Mouse (Mus musculus): ENCODE measurements around the gene Nr2c2.
"Not testable (repeated sequence)": the region's sequence is repeated elsewhere in the genome, so short reads cannot be mapped to it uniquely, and the experiment has no call there.

Nr2c2 gene

DNA sequence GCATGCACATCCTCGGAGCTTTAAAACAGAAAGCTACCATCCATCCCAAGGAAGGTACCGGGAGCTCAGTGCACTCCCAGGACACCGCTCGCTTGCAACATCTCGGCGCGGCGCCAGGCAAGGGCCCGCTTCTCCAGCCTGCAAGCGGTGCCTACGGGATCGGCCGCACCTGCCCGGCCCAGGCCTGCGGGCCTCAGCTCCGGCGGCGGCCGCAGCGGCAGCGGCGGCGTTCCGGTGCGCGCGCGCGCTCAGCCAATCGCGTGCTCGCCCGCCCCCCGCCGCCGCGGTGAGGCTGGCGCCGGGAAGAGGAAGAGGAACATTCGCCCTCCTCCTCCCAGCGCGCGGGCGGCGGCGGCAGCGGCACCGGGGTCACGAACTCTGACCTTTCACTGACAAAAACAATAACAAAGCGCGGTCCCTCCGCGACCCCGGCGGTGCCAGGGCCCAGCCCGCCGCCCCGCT is at the start of gene Nr2c2:
Gene Nr2c2, plus strand, starts transcription at position 261 of the 462 bp plus-strand sequence.
- DNase-seq: peak; percentile 90

DNA sequence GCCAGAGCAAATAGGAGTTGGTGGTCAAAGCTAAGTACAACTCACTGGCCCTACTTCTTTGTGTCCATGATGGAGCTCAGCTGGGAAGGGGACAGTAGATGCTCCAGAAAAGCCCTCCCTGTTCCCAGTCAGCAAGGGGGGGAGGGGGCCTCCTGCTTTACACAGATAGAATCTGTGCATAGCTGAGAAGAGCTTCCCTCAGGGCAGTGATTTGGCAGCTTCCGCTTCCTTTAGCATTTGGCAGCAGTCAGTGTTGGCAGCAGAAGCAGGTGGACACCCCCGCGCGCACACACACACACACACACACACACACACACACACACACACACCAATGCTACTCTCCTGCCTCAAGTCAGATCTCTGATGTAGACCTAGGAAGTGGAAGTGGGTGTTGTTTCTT is 49.1 kb upstream of the Nr2c2 start:
- DNase-seq: peak; percentile 51

DNA sequence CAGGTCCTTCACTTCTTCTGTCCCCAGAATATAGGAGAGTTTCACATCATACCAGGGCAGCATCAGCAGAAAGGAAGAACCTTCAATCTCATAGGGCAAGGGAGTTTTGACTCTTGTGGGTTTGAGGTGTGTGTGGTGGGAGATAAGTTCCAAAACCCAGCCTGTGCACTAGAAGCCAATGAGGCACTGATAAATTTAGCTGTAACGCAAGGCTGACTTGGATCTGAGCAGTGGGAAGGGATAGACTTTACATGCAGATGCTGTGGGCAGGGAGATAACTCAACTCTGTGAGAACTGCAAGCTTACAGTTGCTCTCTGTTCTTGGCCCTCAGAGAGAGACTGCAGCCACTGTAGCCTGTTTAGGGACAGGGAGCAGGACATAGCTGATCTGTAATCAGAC is 48.3 kb upstream of the Nr2c2 start:
- DNase-seq: no peak

DNA sequence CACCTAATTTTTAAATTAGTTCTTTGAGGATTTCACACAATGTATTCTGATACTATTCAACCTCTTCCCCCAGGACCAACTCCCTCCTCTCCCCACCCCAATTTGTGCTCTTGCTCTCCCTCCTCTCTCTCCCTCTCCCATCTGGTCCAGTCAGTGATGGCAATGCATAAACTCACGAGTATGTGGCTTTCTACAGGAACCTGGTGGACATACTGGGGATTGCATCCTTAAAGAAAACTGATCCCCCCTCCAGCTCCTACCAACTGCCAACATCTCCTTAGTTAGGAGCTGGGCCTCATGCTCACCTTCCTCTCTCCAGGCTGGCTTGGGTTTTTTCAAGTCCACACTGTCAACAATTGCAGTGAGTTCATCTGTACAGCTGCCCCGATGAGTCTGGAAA is 33.4 kb upstream of the Nr2c2 start:
- DNase-seq: no peak

DNA sequence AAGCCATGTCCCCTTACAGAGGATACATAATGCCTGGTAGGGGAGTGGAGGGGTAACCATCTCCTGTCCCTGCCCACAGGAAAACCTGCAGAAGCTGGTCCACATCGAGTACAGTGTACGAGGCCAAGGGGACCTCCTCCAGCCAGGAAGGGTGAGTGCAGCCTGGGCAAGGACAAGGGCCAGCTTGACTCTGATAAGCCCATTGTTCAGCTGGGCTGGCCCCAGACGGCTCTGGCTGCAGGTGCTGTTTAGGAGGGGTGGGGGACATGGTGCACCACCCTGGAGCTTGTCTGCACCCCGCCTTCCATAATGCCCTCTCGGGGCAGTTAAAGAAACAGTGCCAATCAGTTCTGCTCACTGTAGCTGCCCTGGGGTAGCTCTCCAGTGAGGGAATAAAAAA is 29.5 kb upstream of the Nr2c2 start:
- DNase-seq: no peak

DNA sequence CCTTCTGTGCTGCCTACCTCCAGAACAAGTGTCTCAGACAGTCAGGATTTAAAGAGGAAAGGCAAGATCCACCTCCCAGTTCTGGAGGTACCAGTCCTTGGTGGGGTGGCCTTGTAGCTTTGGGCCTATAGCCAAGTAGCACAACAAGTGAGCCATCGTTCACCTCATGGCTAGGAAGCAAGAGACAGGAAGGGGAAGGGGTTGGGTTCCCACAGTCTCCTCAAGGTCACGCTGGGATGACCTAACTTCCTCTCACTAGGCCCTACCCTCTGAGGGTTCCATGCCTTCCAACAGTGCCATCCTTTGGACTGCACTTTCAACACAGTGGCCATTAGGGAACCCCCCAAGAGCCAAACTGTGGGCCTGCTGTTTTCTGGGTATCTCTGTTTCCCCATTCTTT is 27.7 kb upstream of the Nr2c2 start:
- no peak for DNase-seq

DNA sequence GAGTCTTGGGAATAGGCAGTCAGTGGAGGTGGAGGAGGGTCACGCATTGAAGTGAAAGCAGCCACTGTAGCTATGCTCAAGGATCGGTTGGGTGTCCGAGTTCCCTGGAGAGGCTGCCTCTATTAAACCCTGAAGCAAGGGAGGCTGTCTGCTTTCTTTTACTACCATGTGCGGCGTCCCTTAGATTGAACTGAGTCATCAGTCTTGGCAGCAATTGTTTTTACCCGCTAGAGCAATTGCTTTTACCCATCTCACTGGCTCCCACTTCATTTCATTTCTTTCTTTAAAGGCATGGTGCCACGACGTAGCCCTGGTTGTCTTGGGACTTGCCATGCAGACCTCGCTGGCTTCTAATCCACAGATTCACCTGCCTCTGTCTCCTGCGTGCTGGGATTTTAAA is 27.1 kb upstream of the Nr2c2 start:
- DNase-seq: no peak

DNA sequence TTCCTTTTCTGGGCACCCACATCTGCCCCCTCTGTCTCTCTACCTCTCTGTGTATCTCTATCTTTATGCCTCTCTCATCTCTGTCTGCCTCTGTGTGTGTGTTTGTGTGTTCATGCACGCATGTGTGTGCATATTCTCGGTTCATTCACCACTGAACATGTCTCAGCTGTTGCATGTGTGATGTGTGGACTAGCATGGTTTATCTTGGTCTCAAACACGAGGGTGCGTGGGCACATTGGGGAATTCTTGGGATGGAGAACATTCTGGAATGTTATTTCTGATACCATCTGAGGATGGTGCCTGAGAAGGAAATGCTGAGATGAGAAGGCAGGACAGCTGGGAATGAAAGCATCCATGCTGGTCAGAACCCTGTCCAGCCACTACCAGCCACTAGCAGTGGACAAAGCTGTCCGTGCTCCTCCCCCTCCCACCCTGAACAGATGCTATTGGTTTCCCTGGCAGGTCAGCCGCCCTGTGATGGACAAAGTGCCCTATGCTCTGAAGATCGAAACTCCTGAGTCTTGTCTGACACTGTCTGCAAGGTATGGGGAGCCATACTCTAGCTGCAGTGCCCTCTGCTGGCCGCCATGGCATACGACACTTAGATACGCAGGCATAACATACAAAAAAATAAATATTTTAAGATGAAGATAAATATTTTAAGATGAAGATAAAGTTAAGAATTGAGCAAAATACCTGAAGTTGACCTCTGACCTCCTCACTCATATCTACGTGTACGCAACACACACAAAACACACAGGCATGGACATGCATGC is 25.3 kb upstream of the Nr2c2 start:
- DNase-seq: peak; percentile 63

DNA sequence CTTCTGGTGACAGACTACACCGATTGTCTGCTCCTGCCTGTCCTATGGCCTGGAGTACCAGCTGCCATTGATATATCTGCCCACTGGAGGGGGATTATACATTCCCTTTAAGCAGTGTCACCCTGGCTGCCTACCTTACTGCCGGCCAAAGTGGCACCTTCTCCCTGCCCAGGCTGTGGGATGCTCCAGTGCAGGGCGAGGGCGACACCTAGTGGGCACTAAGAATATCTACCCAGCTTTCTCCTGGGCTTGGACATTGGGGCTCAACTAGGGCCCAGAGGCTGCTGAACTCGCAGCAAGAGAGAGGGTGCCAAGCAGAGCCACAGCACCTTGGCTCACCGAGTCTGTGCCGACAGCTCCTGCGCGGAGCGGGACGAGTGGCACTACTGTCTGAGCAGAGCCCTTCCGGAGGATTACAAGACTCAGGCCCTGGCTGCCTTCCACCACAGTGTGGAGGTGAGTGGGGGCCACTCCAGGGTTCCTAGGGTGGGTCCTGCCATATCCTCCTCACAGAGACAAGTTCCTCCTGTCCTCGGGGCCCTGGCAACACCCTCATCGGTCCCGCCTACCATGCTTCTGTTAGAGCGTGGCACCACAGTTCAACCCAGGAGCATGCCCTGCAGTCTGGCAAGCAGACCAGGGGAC is 23.9 kb upstream of the Nr2c2 start:
- DNase-seq: peak; percentile 82

DNA sequence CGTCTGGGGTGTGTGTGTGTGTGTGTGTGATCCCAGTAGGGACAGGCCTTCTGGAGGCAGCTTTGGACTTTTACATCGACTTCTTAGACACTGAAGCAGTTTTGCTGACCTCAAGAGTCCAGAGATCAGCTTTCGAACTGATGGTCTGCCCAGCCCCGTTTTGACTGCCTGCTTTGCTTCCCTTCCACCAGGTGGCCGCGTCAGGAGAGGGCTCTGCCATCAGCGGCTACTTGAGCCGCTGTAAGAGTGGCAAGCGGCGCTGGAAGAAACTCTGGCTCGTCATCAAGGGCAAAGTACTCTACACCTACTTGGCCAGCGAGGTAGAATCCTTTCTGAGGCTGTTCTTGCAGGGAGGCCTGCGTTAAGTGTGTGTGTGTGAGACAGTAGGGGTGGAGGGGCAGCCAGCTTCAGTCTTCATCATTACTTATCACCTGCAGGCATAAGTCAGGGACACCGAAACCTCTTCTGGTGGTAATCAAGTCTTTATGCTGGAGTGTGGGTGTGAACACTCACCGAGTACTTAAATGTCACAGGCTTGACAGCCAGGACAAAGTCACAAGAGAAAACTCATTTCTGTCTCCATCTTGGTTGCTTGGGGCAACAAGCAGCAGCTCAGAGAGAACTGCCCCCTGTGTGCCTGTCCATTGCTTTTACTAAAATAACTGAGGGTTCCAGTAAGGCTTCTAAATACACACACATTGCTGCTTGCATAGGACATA is 19.9 kb upstream of the Nr2c2 start:
- peak; percentile 26 for DNase-seq

DNA sequence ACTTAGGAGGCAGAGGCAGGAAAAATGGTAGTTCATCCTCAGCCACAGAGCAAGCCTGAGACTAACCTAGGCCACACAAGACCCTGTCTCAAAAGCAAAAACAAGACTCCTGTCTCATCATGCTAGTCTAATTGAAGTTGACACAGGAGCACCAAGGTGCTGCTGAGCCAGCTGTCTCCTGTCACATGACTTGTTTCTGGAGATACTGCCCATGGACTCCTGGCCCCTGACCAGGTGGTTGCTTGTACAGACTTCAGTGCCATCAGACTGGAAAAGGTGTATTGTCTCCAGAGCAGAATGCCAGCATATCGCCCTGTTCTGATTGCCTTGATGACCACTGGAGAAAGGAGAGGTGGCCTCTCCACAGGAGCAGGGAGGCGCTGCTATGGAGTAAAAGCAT is 10.5 kb upstream of the Nr2c2 start:
- DNase-seq: no peak

DNA sequence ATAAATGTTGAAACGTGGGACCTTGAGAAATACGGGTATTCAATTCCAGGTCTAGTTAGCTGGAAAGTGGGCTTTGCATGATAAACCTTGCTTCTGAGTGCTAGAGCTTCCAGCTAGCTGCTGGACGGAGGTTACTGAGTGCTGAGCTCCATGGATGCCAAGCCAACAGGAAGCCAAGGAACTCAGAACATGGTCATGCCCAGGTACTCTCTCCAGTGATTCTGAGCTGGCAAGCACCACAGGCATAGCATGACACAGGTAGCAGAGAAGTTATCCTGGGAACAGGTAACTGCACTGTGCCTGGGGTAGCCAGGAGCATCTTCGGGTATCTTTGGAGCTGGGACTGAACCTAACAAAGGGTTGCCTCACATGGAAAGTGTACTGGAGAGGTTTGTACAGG is 8.4 kb upstream of the Nr2c2 start:
- DNase-seq: no peak

DNA sequence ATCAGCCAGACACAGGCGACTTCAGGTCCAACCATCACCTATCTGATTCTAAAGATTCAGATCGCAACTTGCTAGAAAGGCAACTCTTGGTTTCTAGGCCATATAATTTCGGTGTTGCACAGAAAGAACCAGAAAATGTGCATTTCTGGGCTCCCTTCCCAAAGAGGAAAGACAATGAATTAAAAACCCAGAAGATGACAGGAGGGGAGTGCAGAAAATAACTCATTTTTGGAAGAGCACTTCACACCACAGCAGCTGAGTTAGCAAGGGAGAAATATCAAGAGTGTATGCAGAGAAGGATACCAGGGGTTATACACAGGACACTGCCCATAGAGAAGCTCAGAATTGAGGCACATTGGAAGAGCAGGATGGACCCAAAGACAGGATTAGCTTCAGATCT is 6.3 kb upstream of the Nr2c2 start:
- DNase-seq: no peak

DNA sequence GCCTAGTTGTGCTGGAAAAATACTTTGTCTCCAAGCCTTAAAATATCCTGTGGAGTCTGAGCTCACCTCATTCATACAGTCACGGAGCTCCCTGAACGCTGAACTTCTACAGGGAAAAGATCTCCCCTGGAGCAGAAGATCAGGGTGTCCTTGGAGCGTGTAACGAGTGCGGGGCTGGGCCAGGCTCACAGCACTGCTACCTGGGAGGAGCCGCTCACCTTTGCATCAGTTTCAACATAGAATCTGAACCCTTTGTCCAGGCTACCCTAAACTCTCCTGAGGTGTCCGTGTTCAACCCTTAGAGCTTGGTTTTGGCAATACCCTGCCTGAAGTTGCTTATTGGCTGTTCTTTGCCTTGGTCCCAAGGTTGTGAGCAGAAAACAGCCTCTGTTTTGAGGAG is 2.0 kb upstream of the Nr2c2 start:
- DNase-seq: not testable (repeated sequence)

DNA sequence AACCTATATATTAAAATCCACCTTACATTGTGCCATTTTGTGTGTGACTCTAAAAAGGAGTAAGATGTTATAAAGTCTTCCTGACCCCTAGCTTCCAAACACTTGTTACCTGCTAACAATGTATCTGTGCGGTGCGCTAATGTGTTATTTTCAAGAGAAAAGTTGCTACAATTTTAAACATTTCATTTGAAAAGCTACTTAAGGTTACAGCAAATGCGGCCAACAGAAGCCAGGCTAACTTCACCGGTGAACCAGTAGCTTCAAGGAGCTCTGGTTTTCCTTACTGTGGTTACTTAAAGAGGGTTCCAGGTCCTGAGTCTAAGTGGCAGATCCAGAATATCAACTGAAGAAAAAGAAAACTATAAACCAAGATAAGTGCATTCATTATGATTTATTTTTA is 1.2 kb upstream of the Nr2c2 start:
- DNase-seq: no peak

DNA sequence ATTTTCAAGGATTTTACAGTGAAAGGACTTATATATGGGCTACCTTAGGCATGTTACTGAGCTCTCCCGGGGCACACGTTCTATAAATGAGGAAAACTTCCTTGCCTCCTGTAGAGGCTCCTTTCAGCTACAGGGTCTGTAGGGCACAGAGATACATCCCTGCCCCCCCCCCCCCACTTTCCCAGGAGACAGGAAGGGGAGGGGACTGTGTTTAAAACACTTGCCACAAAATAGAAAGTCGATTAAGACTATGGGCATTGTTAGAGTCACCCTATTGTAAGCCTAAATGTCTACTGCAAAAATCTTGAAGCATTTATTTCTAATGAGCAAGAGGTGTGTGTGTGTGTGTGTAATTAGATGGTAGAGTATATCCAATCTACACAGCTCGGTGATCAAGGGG is 693 bp upstream of the Nr2c2 start:
- no peak for DNase-seq

DNA sequence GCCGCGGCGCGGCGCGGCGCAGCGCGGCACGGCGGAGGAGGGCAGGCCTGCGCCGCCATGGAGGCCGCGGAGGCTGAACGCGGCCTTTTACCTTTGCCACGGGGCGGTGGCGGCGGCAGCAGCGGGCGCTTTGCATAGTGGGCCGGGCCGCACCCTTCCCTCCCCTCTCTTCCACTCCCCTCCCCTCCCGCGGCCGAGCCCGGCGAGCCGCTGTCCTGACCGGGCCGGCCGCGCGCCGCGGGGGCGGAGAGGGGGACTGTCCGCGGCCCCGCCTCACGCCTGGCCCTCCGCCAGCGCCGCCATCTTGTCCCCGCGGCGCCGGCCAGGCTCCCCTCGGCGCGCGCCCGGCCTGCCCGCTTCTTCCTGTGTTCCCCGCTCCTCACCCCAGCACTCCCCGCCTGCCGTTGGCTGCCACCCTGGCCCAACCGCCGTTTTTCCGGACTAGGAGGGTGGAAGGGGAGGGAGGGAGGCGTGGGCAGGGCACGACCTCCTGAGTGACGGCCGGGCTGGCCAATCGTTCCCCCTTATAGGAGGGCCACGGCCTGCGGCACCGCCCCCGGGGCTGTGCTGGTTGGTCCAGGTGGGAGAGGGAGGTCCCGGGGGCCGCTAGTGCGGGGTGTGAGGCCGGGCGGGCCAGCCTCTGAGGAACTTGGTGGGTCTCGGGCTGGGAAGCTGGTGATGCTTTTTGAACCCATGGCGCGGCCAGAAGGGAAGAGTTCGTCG is 738 bp downstream of the Nr2c2 start:
- DNase-seq: peak; percentile 100

DNA sequence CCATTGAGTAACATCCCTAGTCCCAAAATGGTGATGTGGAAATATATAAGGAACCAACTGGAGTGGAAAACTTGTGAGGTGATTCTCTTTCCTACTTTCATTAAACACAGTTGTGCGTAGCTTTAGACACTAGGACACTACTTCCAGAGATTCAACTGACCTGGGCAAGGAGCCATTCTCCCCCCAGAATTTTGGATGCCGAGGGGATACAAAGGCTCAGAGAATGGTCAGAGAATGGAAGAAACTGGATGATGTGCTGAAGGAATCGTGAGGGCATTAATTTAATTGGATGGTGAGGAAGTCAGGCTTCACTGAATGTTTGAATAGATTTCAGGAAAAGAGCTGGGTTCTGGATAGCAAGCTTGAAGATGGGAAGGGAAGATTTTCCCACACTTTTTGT is 1.5 kb downstream of the Nr2c2 start:
- no peak for DNase-seq

DNA sequence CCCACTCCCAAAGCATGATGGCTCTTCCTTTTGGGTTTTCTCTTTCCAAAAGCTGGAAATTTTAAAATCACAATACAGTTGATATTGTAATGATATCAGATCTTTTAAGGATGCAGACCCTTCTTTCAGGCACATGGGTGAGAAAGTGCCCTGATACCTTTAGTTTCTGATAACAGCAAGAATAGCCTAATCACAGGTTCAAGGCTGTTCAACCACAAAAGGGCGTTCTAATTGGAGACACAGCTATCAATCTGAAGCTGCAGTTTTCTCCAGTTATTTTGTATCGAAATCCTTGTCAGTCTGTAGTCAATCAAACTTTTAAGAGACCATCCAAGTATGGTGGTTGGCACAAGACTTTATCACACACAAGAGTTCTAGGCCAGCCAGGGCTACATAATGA is 2.7 kb downstream of the Nr2c2 start:
- no peak for DNase-seq

DNA sequence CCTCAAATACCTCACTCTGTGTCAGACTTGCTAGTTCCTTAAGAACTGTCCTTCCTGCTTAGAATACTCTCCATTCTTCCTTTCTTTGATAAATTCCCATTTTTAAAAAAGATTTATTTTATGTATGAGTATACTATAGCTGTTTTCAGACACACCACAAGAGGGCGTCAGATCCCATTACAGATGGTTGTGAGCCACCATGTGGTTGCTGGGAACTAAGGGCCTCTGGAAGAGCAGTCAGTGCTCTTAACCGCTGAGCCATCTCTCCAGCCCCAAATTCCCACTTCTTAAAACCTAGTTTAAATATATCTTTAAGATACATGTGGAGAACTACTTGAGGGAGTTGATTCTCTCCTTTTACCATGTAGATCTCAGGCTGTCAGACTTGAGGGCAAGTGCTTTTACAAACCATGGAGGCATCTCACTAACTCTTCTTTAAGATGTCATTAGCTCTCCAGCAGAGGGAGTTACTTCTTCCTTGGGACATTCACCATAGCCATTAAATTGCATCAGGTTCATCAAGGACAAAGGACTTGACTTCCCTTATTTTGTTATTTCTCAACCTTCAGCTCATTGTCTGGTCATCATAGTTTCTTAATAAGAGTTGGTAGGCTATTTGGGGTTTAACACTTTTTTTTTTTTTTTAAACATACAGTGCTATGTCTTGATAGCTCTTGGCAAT is 9.6 kb downstream of the Nr2c2 start:
- DNase-seq: no peak

DNA sequence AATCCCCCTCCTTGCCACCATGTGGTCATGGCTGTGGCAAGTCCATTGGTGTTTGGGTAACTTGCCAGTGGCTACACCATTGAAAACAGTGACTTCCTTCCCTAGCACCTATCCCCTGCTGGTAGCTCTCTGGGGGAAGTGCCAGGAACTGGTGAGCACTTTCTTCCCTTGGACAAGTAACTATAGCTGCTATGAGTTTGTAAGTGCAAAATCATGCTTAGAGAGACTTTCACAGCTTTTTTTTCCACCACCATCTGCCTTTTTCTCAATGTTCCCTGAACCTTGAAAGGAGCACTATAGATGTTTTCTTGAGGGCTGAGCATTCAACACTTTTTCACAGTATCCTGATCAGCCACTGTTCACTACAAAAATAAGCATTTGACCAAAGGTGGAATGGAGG is 33.4 kb downstream of the Nr2c2 start:
- no peak for DNase-seq

DNA sequence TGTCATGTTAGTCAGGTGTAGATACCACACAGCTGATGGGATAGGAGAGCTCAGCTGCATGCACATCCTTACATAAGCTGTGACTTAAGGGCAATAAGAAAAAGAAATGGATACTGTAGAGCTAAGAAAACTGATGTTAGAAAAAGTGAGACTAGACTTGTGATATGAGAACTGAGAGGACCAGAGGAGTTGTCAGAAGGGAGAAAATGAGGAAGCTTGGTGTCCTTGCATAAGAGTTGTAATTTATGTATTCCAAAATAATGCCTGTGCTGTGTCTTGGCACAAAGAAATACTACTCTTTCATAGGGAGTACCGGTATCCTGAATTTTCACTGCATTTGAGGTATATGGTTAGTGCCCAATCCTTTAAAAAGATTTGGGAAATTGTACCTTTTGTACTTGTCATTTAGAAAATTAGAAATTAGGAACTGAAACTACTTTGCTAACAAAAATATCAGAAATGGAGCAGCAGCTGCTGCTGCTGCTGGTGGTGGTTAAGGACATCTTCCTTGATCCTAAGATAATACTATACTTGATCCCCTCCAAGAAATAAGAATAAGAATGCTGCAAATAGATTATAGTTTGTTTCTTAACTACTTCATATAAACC is 35.8 kb downstream of the Nr2c2 start:
- no peak for DNase-seq
